Mouse (Mus musculus) layer of hippocampus, adult 6 months (tissue): ENCODE measurements around the gene Vps53. TPM values are rescaled to one million over a fixed set of nuclear protein-coding genes. Genes with fewer than 3 reads are reported as not detected.

Source experiments
- long read RNA-seq, 2 experiments: library from polyadenylated mRNA; unstranded; transcript quantifications; one replicate each; pipeline ENCODE4 v2.0.0; 2019 to 2020
- polyA plus RNA-seq: library from polyadenylated mRNA; unstranded; fragments of <200 nt; fragmentation: Nextera tagmentation; gene quantifications from 2 replicates; pipeline ENCODE4 v1.2.3, GENCODE M21; 2021

Gene Vps53
- 63.9 and 65.8 TPM in 2 replicates for polyA plus RNA-seq
- long read RNA-seq, experiment 1, transcript Vps53-201 (22 exons, 2,833 nt), result major isoform, 71 of 118 reads
- long read RNA-seq, experiment 1, transcript Vps53-204 (2 exons, 650 nt), result minor isoform, 6 of 118 reads
- long read RNA-seq, experiment 1, partial matches to known transcripts, result 28 of 118 reads
- long read RNA-seq, experiment 1, other reads (novel, unspliced or antisense), result 13 of 118 reads
- long read RNA-seq, experiment 2, transcript Vps53-201 (22 exons, 2,833 nt), result major isoform, 350 of 417 reads
- long read RNA-seq, experiment 2, partial matches to known transcripts, result 27 of 417 reads
- long read RNA-seq, experiment 2, other reads (novel, unspliced or antisense), result 38 of 417 reads

GRCm38 (mm10) chr11:76179495-76180145, at the start of gene Vps53, which contains the start of gene Fam57a:
Vps53 (minus strand) TSS chr11:76179647.
Fam57a (plus strand) TSS chr11:76179671.

DNA sequence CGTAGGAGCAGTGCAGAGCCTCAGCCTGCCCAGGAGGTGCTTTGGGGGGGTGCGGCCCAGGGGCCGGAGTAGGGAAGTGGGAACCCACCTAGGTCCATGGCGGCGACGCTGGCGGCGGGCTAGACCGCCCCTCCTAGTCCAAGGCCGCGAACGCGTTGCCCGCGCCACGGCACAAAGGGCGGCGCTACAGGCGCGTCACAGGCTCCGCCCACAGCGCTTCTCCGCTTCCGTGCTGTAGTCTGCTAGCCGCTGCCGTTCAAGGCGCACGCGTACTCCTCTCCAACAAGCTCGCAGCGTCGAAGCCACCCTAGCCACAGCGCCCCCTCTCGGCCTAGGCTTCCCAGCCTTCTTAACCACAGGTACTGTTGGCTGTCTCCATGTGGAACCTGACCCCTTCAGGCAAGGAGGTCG, 37.9 kb upstream of the Vps53 start, which contains the start of the genes Dbil5 and Gemin4:
TSS of gene Dbil5 (plus strand) at position 219 of the 411 bp plus-strand sequence.
TSS of gene Gemin4 (minus strand) at position 275 of the 411 bp plus-strand sequence.

GRCm38 (mm10) chr11:76027139-76028071, 152.0 kb downstream of the Vps53 start, which contains the start of gene Rflnb:
Rflnb (minus strand) TSS chr11:76027782.

GRCm38 (mm10) chr11:75999440-76000155, 179.8 kb downstream of the Vps53 start, which contains the start of gene 1700016K19Rik:
1700016K19Rik (plus strand) TSS chr11:75999912.

Other genes starting within 250 kb of the Vps53 start
- 1.6 and 1.9 TPM in 2 replicates for gene Rph3al, start 241.2 kb downstream of the Vps53 start, polyA plus RNA-seq
- gene 1700016K19Rik, start 179.7 kb downstream of the Vps53 start, polyA plus RNA-seq, result 2.9 and 6.3 TPM in 2 replicates
- 5.3 and 5.8 TPM in 2 replicates for gene Rflnb, start 151.9 kb downstream of the Vps53 start, polyA plus RNA-seq
- 14.4 and 16.0 TPM in 2 replicates for gene Fam57a, start within 50 bp of the Vps53 start, polyA plus RNA-seq
- gene Dbil5, start 38.0 kb upstream of the Vps53 start, polyA plus RNA-seq, result 1.7 TPM in 2 replicates
- 7.8 and 8.7 TPM in 2 replicates for gene Gemin4, start 38.0 kb upstream of the Vps53 start, polyA plus RNA-seq
- 22.5 and 22.8 TPM in 2 replicates for gene Mrm3, start 64.1 kb upstream of the Vps53 start, polyA plus RNA-seq
- 106 and 116 TPM in 2 replicates for gene Glod4, start 64.1 kb upstream of the Vps53 start, polyA plus RNA-seq
- 2.2 and 2.8 TPM in 2 replicates for gene Nxn, start 219.5 kb upstream of the Vps53 start, polyA plus RNA-seq
- 34.0 and 35.0 TPM in 2 replicates for gene Timm22, start 227.3 kb upstream of the Vps53 start, polyA plus RNA-seq